Mouse (Mus musculus): ENCODE measurements around the gene Egln2. TPM values are rescaled to one million over a fixed set of nuclear protein-coding genes. Genes with fewer than 3 reads are reported as not detected.

Gene Egln2
- polyA plus RNA-seq, 1 experiment from 2014 or later: 94.7 TPM

DNA sequence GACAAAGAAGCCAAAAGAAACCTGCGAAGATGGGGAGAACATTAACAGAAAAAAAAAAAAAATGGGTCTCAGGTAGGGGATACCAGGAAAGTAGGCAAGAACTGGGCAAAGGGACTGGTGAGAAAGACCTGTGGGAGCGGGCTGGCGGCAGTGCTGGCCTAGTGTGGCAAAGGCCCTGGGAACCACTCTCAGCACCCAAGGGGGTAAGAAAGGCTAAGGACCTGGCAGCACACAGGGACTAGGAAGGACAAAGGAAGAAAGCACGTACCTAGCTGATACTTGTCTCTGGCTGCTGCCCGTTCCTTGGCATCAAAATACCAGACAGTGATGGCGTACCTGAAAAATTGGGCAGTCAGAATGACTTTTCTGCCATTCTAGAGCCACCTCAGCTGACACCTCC, 7.3 kb downstream of the Egln2 start:
- H3K27me3 ChIP-seq (replicated peaks): no peaks in the 10 kb centered on the region
- ATAC-seq (ENCODE audit: low FRiP score): no peak
- H3K9ac ChIP-seq (replicated peaks): no peak overlapping the region
- no peak overlapping the region for H3K4me2 ChIP-seq
- peaks cover 30% of the 10 kb centered on the region for H3K36me3 ChIP-seq
- H3K9me3 ChIP-seq (replicated peaks): no peaks in the 10 kb centered on the region
- H3K4me3 ChIP-seq (replicated peaks): no peak overlapping the region
- WGBS: 95% methylated on average over 6 of the region's 6 CpGs
- H3K4me1 ChIP-seq: peaks cover 48% of the 10 kb centered on the region
- no peak overlapping the region for H3K27ac ChIP-seq (replicated peaks)

DNA sequence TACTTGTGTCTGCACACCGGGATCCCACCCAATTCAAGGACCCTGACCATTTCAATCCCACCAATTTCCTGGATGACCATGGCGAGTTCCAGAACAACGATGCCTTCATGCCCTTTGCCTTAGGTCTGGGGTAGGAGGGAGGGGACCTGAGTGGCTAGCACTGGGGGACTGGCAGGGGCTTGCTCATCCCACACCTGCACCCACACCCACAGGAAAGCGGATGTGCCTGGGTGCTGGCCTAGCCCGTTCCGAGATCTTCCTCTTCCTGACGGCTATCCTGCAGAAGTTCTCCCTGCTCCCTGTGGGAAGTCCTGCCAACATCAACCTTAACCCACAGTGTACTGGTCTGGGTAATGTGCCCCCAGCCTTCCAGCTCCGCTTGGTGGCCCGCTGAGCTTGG, 8.4 kb downstream of the Egln2 start:
- Histone ChIP-seq H3K9me3 (replicated peaks) (no peaks in the 10 kb centered on the region), H3K9ac (replicated peaks) (no peak overlapping the region), H3K27me3 (replicated peaks) (no peaks in the 10 kb centered on the region), H3K4me3 (replicated peaks) (no peak overlapping the region), H3K4me2 (no peak overlapping the region), H3K4me1 (peaks cover 37% of the 10 kb centered on the region), H3K36me3 (peaks cover 30% of the 10 kb centered on the region), H3K27ac (replicated peaks) (no peak overlapping the region)
- ATAC-seq (ENCODE audit: low FRiP score): no peak
- 95% methylated on average over 9 of the region's 9 CpGs for WGBS

DNA sequence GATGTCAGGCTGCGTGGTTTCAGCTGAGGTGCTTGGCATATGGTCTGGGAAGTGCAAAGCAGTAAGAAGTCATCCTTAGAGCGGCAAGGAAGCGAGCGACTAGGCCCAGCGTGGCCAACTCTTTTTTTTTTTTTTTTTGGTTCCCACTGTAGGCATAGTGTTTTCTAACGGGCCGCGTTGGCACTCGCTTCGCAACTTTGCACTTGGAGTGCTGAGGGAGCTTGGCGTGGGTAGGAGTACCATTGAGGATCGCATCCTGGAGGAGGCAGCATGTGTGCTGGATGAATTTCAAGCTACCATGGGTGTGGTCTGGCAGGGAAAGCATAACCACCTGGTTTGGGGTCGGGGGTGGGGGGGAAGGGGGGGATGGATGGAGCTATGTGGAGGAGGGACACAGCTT, 10.6 kb downstream of the Egln2 start:
- H3K9me3 ChIP-seq (replicated peaks): no peaks in the 10 kb centered on the region
- peaks cover 26% of the 10 kb centered on the region for H3K36me3 ChIP-seq
- no peak overlapping the region for H3K27ac ChIP-seq (replicated peaks)
- no peak overlapping the region for H3K4me3 ChIP-seq (replicated peaks)
- H3K4me1 ChIP-seq: peaks cover 15% of the 10 kb centered on the region
- H3K9ac ChIP-seq (replicated peaks): no peak overlapping the region
- H3K4me2 ChIP-seq: no peak overlapping the region
- no peak for ATAC-seq (ENCODE audit: low FRiP score)
- H3K27me3 ChIP-seq (replicated peaks): no peaks in the 10 kb centered on the region
- WGBS: 85% methylated on average over 13 of the region's 13 CpGs

DNA sequence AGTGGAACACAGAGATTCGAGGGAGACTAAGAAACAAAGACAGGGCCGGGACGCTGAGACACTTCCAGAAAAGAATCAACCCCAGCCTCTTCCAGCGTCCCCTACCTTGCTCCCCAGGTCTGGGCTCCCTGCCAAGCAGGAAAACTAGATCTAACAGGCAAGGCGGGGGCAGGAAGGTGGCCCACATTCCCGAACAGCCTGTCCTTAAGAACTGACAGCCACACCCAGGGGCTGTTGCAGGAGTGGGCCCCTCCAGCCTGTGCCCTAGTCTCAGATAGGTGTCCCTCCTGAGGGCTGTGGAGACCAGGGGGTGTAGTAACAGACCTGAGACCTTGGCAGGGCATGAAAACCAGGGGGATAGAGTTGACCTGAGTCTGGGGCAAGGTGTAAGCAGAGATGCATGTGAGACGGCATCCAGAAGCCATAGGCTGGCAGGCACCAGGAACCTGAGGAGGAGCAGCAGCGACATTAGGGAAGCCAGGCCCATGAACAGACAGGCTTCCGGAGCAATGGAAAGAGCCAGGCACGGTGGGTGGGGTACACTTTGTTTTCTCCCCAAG, 13.3 kb downstream of the Egln2 start, which contains the start of gene Cyp2t4:
Gene Cyp2t4, plus strand, starts transcription at position 510 of the 560 bp plus-strand sequence.
- ATAC-seq (ENCODE audit: low FRiP score): no peak
- H3K36me3 ChIP-seq: peaks cover 11% of the 10 kb centered on the region
- no peaks in the 10 kb centered on the region for H3K4me1 ChIP-seq
- H3K9me3 ChIP-seq (replicated peaks): no peaks in the 10 kb centered on the region
- H3K4me3 ChIP-seq (replicated peaks): no peak within 1 kb of the TSS
- 83% methylated on average over 10 of the region's 10 CpGs for WGBS
- no peak within 1 kb of the TSS for H3K9ac ChIP-seq (replicated peaks)
- no peaks in the 10 kb centered on the region for H3K27me3 ChIP-seq (replicated peaks)
- no peak within 1 kb of the TSS for H3K4me2 ChIP-seq
- H3K27ac ChIP-seq (replicated peaks): no peak within 1 kb of the TSS

DNA sequence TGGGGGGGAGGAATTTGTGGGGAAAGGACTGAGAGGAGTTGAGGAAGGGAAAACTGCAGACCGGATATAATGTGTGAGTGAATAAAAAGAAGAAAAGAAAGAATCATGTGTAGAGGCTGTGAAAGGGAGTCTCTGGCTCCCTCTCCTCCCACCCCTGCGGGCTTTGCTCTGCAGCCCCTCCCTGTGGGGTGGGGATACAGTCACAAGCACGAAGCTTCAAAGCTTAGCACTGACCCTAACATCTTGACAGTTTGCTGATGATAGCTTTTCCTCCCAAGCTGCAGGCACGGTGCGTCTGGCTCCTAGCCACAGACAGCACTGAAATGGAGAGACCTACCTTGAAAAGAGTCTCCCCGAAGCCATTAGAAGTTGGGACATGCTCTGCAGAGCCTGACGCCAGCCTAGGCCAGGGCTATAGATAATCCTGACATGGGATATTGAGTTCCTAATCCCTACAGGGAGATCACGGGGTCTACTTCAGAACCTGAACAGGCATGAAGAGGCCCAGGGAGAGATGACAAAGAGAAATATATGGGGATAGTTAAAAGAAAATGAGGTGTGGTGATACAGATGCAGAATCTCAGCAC, 30.1 kb downstream of the Egln2 start:
- H3K27me3 ChIP-seq (replicated peaks): no peaks in the 10 kb centered on the region
- no peaks in the 10 kb centered on the region for H3K4me1 ChIP-seq
- H3K4me2 ChIP-seq: no peak overlapping the region
- H3K9me3 ChIP-seq (replicated peaks): no peaks in the 10 kb centered on the region
- WGBS: 68% methylated on average over 8 of the region's 8 CpGs
- H3K9ac ChIP-seq (replicated peaks): no peak overlapping the region
- no peaks in the 10 kb centered on the region for H3K36me3 ChIP-seq
- no peak overlapping the region for H3K4me3 ChIP-seq (replicated peaks)
- no peak for ATAC-seq (ENCODE audit: low FRiP score)
- no peak overlapping the region for H3K27ac ChIP-seq (replicated peaks)

DNA sequence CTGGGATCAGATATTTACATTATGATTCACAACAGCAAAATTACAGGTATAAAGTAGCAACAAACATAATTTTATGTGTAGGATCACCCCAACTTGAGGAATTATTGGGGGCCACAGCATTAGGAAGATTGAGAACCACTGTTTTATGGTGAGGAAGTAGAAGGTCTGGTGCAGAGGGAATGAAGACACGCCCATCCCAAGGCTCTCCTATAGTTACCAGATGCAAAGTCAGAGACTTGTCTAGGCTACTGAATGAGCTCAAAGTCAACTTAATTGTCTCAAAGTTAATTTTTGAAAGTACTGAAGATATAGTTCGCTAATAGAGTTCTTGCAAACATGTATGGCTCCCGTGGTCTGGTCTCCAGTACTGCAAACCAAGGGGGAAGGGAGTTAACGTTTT, 32.8 kb downstream of the Egln2 start:
- H3K9ac ChIP-seq (replicated peaks): no peak overlapping the region
- H3K4me1 ChIP-seq: no peaks in the 10 kb centered on the region
- H3K36me3 ChIP-seq: no peaks in the 10 kb centered on the region
- no peak overlapping the region for H3K4me3 ChIP-seq (replicated peaks)
- no peak for ATAC-seq (ENCODE audit: low FRiP score)
- no peak overlapping the region for H3K4me2 ChIP-seq
- 83% methylated on average over 4 of the region's 4 CpGs for WGBS
- H3K27ac ChIP-seq (replicated peaks): no peak overlapping the region
- H3K9me3 ChIP-seq (replicated peaks): no peaks in the 10 kb centered on the region
- H3K27me3 ChIP-seq (replicated peaks): no peaks in the 10 kb centered on the region

GRCm38 (mm10) chr7:27133156-27133555, 33.4 kb downstream of the Egln2 start:
- H3K4me3 ChIP-seq (replicated peaks): no peak overlapping the region
- no peak overlapping the region for H3K27ac ChIP-seq (replicated peaks)
- no peak for ATAC-seq (ENCODE audit: low FRiP score)
- no peaks in the 10 kb centered on the region for H3K4me1 ChIP-seq
- H3K4me2 ChIP-seq: no peak overlapping the region
- no peaks in the 10 kb centered on the region for H3K27me3 ChIP-seq (replicated peaks)
- WGBS: 70% methylated on average over 12 of the region's 12 CpGs
- H3K36me3 ChIP-seq: no peaks in the 10 kb centered on the region
- H3K9me3 ChIP-seq (replicated peaks): no peaks in the 10 kb centered on the region
- no peak overlapping the region for H3K9ac ChIP-seq (replicated peaks)

GRCm38 (mm10) chr7:27132588-27132987, 34.0 kb downstream of the Egln2 start:
- no peak; the same call in 1 of the 2 replicates for ATAC-seq (ENCODE audit: low FRiP score)
- Histone ChIP-seq H3K27me3 (replicated peaks) (no peaks in the 10 kb centered on the region), H3K9ac (replicated peaks) (no peak overlapping the region), H3K27ac (replicated peaks) (no peak overlapping the region), H3K9me3 (replicated peaks) (no peaks in the 10 kb centered on the region), H3K4me2 (no peak overlapping the region), H3K4me1 (no peaks in the 10 kb centered on the region), H3K36me3 (no peaks in the 10 kb centered on the region), H3K4me3 (replicated peaks) (no peak overlapping the region)
- 14% methylated on average over 10 of the region's 10 CpGs for WGBS

DNA sequence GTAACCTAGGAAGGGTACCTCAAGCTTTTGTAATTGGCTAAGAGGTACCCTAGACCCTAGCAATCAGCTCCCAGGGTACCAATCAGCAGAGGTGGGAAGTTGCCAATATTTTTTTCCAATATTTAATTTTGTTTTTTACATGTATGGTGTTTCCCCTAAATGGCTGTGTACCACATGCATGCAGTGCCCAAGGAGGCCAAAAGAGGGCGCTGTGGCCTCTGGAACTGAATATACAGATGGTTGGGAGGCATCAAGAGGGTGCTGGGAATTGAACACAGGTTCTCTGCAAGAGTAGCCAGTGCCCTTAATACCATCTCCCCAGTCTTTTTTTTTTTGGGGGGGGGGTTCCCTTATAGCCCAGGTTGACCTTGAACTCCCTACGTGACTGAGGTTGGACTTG, 35.2 kb downstream of the Egln2 start:
- no peak for ATAC-seq (ENCODE audit: low FRiP score)
- no peak overlapping the region for H3K27ac ChIP-seq (replicated peaks)
- H3K27me3 ChIP-seq (replicated peaks): no peaks in the 10 kb centered on the region
- H3K4me1 ChIP-seq: no peaks in the 10 kb centered on the region
- no peaks in the 10 kb centered on the region for H3K36me3 ChIP-seq
- no peaks in the 10 kb centered on the region for H3K9me3 ChIP-seq (replicated peaks)
- 69% methylated on average over 2 of the region's 2 CpGs for WGBS
- H3K4me3 ChIP-seq (replicated peaks): no peak overlapping the region
- H3K9ac ChIP-seq (replicated peaks): no peak overlapping the region
- H3K4me2 ChIP-seq: no peak overlapping the region

DNA sequence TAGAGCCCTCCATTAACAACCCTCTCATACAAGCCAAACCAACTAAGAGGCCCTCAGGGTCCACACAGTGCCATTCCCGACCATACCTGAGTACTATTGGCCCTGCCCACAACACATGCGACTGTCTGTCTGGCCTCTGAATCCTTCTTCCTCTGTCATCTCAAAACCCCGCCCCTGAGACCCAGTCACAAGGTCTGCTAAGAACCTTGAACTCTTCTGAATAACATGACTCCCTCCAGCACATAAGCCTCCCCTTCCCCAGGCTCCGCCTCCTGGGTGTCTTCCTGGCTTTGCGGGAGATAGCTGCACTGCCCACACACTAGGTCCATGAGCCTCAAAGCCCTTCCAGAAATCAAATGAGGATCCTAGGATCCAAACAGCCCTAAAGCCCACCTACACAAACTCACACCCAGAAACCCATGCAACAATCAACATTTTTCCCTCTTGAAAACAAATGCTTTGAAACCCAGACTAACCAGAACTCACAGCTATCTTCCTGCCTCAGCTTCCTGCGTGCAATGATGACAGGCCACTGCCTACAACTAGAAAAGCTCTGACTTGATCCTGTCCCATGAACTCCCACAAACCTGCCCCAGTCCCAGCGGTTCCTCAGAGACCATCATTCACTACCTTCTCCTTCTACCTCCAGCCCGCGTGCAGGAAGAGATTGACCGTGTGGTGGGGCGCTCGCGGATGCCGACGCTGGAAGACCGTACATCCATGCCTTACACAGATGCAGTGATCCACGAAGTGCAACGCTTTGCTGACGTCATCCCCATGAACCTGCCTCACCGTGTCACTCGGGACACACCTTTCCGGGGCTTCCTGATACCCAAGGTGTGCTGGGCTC, 35.9 kb downstream of the Egln2 start:
- no peaks in the 10 kb centered on the region for H3K36me3 ChIP-seq
- no peaks in the 10 kb centered on the region for H3K27me3 ChIP-seq (replicated peaks)
- no peak for ATAC-seq (ENCODE audit: low FRiP score)
- H3K4me1 ChIP-seq: no peaks in the 10 kb centered on the region
- H3K9me3 ChIP-seq (replicated peaks): no peaks in the 10 kb centered on the region
- H3K27ac ChIP-seq (replicated peaks): no peak overlapping the region
- WGBS: 91% methylated on average over 22 of the region's 22 CpGs
- no peak overlapping the region for H3K9ac ChIP-seq (replicated peaks)
- H3K4me2 ChIP-seq: no peak overlapping the region
- H3K4me3 ChIP-seq (replicated peaks): no peak overlapping the region

DNA sequence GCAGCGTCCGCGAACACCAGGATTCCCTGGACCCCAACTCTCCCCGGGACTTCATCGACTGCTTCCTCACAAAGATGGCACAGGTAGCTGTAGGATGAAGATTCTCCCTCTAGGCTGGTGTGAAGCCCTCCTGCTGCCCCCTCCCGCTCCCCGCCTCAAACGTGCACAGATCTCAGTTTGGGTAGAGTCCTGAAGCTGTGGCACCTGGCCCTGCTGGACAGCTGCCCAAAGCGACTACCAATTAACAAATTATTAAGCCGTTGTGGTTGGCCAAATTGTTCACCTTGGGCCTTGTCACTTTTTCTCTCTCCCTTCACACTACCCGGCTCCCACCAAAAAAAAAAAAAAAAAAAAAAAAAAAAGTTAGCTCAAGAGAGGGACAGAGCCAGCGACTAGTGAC, 36.8 kb downstream of the Egln2 start:
- Histone ChIP-seq H3K4me1 (no peaks in the 10 kb centered on the region), H3K27me3 (replicated peaks) (no peaks in the 10 kb centered on the region), H3K27ac (replicated peaks) (no peak overlapping the region), H3K9ac (replicated peaks) (no peak overlapping the region), H3K4me3 (replicated peaks) (no peak overlapping the region), H3K36me3 (no peaks in the 10 kb centered on the region), H3K4me2 (no peak overlapping the region), H3K9me3 (replicated peaks) (no peaks in the 10 kb centered on the region)
- no peak for ATAC-seq (ENCODE audit: low FRiP score)
- WGBS: 91% methylated on average over 12 of the region's 12 CpGs

GRCm38 (mm10) chr7:27128946-27129345, 37.7 kb downstream of the Egln2 start:
- no peak overlapping the region for H3K4me3 ChIP-seq (replicated peaks)
- H3K27ac ChIP-seq (replicated peaks): no peak overlapping the region
- H3K4me2 ChIP-seq: no peak overlapping the region
- H3K36me3 ChIP-seq: no peaks in the 10 kb centered on the region
- no peak for ATAC-seq (ENCODE audit: low FRiP score)
- H3K9me3 ChIP-seq (replicated peaks): no peaks in the 10 kb centered on the region
- WGBS: 92% methylated on average over 13 of the region's 13 CpGs
- no peaks in the 10 kb centered on the region for H3K4me1 ChIP-seq
- no peak overlapping the region for H3K9ac ChIP-seq (replicated peaks)
- no peaks in the 10 kb centered on the region for H3K27me3 ChIP-seq (replicated peaks)
